Mouse (Mus musculus) monocyte, adult 2 months (primary cell): Measurements from ENCODE around the gene Nfkbiz.

ENCODE experiments used
- DNase-seq, 2 experiments: peaks; one replicate each; pipeline ENCODE4 v3.0.0; 2022; ENCODE audit warnings: low spot score in 2 of 2, low read depth in 1 of 2

Nfkbiz gene

GRCm38 (mm10) chr16:55832617-55833016, 6.1 kb downstream of the Nfkbiz start:
- DNase-seq: no peak

- DNase-seq: no peak
Observed at GRCm38 (mm10) chr16:55832040-55832439, 6.7 kb downstream of the Nfkbiz start.

- DNase-seq: no peak
Observed at GRCm38 (mm10) chr16:55831451-55831850, 7.2 kb downstream of the Nfkbiz start.

- DNase-seq: no peak
Observed at GRCm38 (mm10) chr16:55823398-55824155, 15.1 kb downstream of the Nfkbiz start.

- no peak for DNase-seq
Observed at GRCm38 (mm10) chr16:55822741-55823397, 15.8 kb downstream of the Nfkbiz start.

- DNase-seq: peak; percentile 80 to 92
Observed at GRCm38 (mm10) chr16:55821997-55822740, 16.5 kb downstream of the Nfkbiz start.

GRCm38 (mm10) chr16:55821571-55821981, 17.1 kb downstream of the Nfkbiz start:
- DNase-seq: no peak

GRCm38 (mm10) chr16:55820916-55821570, 17.7 kb downstream of the Nfkbiz start:
- DNase-seq: no peak

GRCm38 (mm10) chr16:55820161-55820915, 18.4 kb downstream of the Nfkbiz start:
- DNase-seq: no peak

- no peak for DNase-seq
Observed at GRCm38 (mm10) chr16:55819186-55819861, 19.4 kb downstream of the Nfkbiz start.

GRCm38 (mm10) chr16:55817717-55818515, 20.8 kb downstream of the Nfkbiz start:
- no peak for DNase-seq

GRCm38 (mm10) chr16:55816202-55816941, 22.3 kb downstream of the Nfkbiz start:
- DNase-seq: no peak

- no peak for DNase-seq
Observed at GRCm38 (mm10) chr16:55815466-55815865, 23.2 kb downstream of the Nfkbiz start.

- DNase-seq: no peak
Observed at GRCm38 (mm10) chr16:55814686-55815085, 24.0 kb downstream of the Nfkbiz start.

- no peak for DNase-seq
Observed at GRCm38 (mm10) chr16:55813916-55814315, 24.8 kb downstream of the Nfkbiz start.

GRCm38 (mm10) chr16:55811792-55812191, 26.9 kb downstream of the Nfkbiz start:
- DNase-seq: no peak

GRCm38 (mm10) chr16:55809779-55810514, 28.8 kb downstream of the Nfkbiz start:
- DNase-seq: no peak

- DNase-seq: no peak
Observed at GRCm38 (mm10) chr16:55809345-55809744, 29.4 kb downstream of the Nfkbiz start.
